Mouse (Mus musculus) embryonic facial prominence, embryonic 10.5 days (tissue): ENCODE measurements around the gene 1110008P14Rik. TPM values are rescaled to one million over a fixed set of nuclear protein-coding genes. Genes with fewer than 3 reads are reported as not detected.

Experiments
- polyA plus RNA-seq: library from polyadenylated mRNA; unstranded; fragments of >200 nt; fragmentation: Nextera tagmentation; extraction: Ambion mirVana; gene quantifications from 2 replicates; pipeline ENCODE4 v1.2.1, GENCODE M21; 2016

The 1110008P14Rik gene
- polyA plus RNA-seq, 1 experiment from 2014 or later: 39.3 TPM

Other genes starting within 250 kb of the 1110008P14Rik start
- 60.0 and 69.9 TPM in 2 replicates for gene Prrc2b, start 230.9 kb downstream of the 1110008P14Rik start, polyA plus RNA-seq
- 22.4 and 22.5 TPM in 2 replicates for gene Pomt1, start 145.3 kb downstream of the 1110008P14Rik start, polyA plus RNA-seq
- gene Uck1, start 121.8 kb downstream of the 1110008P14Rik start, polyA plus RNA-seq: 74.7 and 84.0 TPM in 2 replicates
- gene Golga2, start 94.6 kb downstream of the 1110008P14Rik start, polyA plus RNA-seq: 20.2 and 22.5 TPM in 2 replicates
- gene Swi5, start 93.9 kb downstream of the 1110008P14Rik start, polyA plus RNA-seq: 522 and 535 TPM in 2 replicates
- 65.8 and 66.4 TPM in 2 replicates for gene Ciz1, start 29.6 kb downstream of the 1110008P14Rik start, polyA plus RNA-seq
- 20.7 and 23.5 TPM in 2 replicates for gene Dnm1, start 28.6 kb downstream of the 1110008P14Rik start, polyA plus RNA-seq
- not detected in 2 replicates for gene Lcn2, start 6.3 kb upstream of the 1110008P14Rik start, polyA plus RNA-seq
- 32.2 and 32.5 TPM in 2 replicates for gene Ptges2, start 14.0 kb upstream of the 1110008P14Rik start, polyA plus RNA-seq
- 6.4 and 6.8 TPM in 2 replicates for gene Naif1, start 68.5 kb upstream of the 1110008P14Rik start, polyA plus RNA-seq
- 29.8 and 31.8 TPM in 2 replicates for gene Slc25a25, start 69.5 kb upstream of the 1110008P14Rik start, polyA plus RNA-seq
- 11.8 and 12.3 TPM in 2 replicates for gene Fam102a, start 153.4 kb upstream of the 1110008P14Rik start, polyA plus RNA-seq
- gene Dpm2, start 188.9 kb upstream of the 1110008P14Rik start, polyA plus RNA-seq: 109 and 111 TPM in 2 replicates
- 2.0 and 2.1 TPM in 2 replicates for gene Pip5kl1, start 192.9 kb upstream of the 1110008P14Rik start, polyA plus RNA-seq
- gene 9430097D07Rik, start 193.7 kb upstream of the 1110008P14Rik start, polyA plus RNA-seq: 0.11 TPM in 2 replicates
- 25.1 and 26.4 TPM in 2 replicates for gene St6galnac4, start 205.2 kb upstream of the 1110008P14Rik start, polyA plus RNA-seq
- gene St6galnac6, start 217.8 kb upstream of the 1110008P14Rik start, polyA plus RNA-seq: 17.1 and 17.3 TPM in 2 replicates
- 20.5 and 24.7 TPM in 2 replicates for gene Ak1, start 239.8 kb upstream of the 1110008P14Rik start, polyA plus RNA-seq